Mouse (Mus musculus) testis, adult 2 months (tissue): ENCODE results near the gene Myf6.

ENCODE experiments used
- CTCF ChIP-seq: fragments of 200-500 bp; IDR thresholded peaks from 2 replicates; pipeline ENCODE4 v1.5.1; 2012; ENCODE audit warnings: low read depth, mild to moderate bottlenecking, inconsistent platforms, low read length, moderate library complexity; ENCODE audit not compliant: control insufficient read depth, insufficient read depth, insufficient replicate concordance
- POLR2A ChIP-seq: fragments of 200-500 bp; IDR thresholded peaks from 2 replicates; pipeline ENCODE4 v1.6.1; 2012; ENCODE audit warnings: low read depth, mild to moderate bottlenecking, inconsistent platforms, low read length, moderate library complexity; ENCODE audit not compliant: control insufficient read depth

- TF ChIP-seq POLR2A (no peak), CTCF (no peak)
Measured at GRCm38 (mm10) chr10:107488654-107489315, 5.8 kb downstream of the Myf6 start.
